Mouse (Mus musculus): Measurements from ENCODE around the gene Lamtor5. TPM values are rescaled to one million over a fixed set of nuclear protein-coding genes. Genes with fewer than 3 reads are reported as not detected.
A peak's percentile ranks its signal among the peaks of the same experiment; 100 is the strongest.

Lamtor5 gene
- 160 and 167 TPM in 2 replicates for polyA plus RNA-seq (2016; fragmentation: Nextera tagmentation; extraction: Ambion mirVana)

DNA sequence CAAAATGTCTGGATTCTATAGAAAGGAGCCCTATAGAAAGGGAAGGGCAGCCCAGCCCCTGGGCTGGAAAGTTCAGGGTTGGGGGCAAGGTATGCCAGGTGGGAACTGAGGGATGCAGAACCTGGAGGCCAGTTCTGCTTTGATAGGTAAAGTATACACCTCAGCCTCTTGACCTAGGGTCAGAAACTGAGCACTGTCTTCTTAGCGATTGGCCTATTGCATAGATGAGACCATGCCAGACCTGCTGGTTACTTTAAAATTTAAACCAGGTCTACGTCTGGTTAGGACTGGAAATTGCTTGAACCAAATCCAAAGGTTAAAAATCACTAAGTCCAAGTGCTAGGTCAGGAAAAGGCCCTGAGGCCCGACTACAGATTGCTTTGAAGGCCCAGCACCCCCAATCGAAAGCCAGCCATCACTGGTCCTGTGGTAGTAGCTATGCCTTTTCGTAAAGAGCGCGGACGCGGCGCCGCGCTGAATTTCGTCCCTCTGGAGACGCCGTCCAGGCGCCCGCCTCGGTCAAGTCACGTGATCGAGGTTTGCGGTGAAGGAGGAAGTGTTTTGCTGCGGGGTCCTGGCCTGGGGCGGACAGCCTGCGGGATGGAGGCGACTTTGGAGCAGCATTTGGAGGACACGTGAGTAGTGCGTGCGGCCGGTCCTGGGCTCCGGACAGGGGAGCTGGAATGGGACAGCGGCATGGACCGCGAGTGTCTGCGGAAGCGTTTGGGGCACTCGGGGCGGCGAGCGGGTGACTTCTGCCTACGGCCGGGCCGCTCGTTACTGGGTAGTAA is at the start of gene Lamtor5:
Gene Lamtor5, plus strand, starts transcription at position 380 of the 791 bp plus-strand sequence.
- Histone ChIP-seq H3K9ac (replicated peaks) (peak within 1 kb of the TSS; percentile 75), H3K27ac (replicated peaks) (no peak within 1 kb of the TSS), H3K27me3 (no peaks in the 10 kb centered on the region), H3K4me2 (replicated peaks) (peak within 1 kb of the TSS; percentile 74), H3K4me1 (peaks cover 12% of the 10 kb centered on the region), H3K4me3 (peak within 1 kb of the TSS; percentile 87), H3K9me3 (0 out of 2 replicates have a peak, but pooled peaks cover 2% of the 10 kb centered on the region), H3K36me3 (peaks cover 16% of the 10 kb centered on the region)
- peak; percentile 92 for ATAC-seq (ENCODE audit: low FRiP score, low read depth)
- 4% methylated on average over 43 of the region's 43 CpGs for WGBS

DNA sequence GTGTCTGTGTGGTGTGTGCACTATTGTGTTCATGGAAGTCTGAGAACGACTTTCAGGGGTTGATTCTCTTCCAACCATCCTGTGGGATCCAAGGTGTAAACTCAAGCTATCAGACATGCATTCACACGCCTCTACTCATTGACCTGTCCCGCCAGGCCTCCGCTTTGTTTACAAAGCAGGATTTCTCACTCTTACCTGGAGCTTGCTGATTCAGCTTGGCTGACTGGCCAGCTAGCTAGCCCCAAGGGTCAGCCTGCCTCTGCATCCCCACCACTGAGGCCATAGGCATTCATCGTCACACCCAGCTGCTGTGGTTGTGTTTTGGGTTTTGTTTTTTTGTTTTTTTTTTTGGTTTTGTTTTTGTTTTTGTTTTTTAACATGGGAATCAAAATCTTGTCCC is 49.4 kb upstream of the Lamtor5 start:
- ATAC-seq (ENCODE audit: low FRiP score, low read depth), result no peak
- Histone ChIP-seq H3K36me3 (no peaks in the 10 kb centered on the region), H3K27ac (replicated peaks) (no peak overlapping the region), H3K4me3 (no peak overlapping the region), H3K9me3 (0 out of 2 replicates have a peak, but pooled peaks cover 2% of the 10 kb centered on the region), H3K9ac (replicated peaks) (no peak overlapping the region), H3K27me3 (peaks cover 5% of the 10 kb centered on the region; the same call in 1 of the 2 replicates), H3K4me2 (replicated peaks) (no peak overlapping the region), H3K4me1 (no peaks in the 10 kb centered on the region)
- 78% methylated on average over 5 of the region's 5 CpGs for WGBS

GRCm38 (mm10) chr3:107229822-107230221 is 48.8 kb upstream of the Lamtor5 start:
- Histone ChIP-seq H3K36me3 (no peaks in the 10 kb centered on the region), H3K4me3 (no peak overlapping the region), H3K27me3 (peaks cover 5% of the 10 kb centered on the region; the same call in 1 of the 2 replicates), H3K27ac (replicated peaks) (no peak overlapping the region), H3K9me3 (no peaks in the 10 kb centered on the region), H3K9ac (replicated peaks) (no peak overlapping the region), H3K4me1 (no peaks in the 10 kb centered on the region), H3K4me2 (replicated peaks) (no peak overlapping the region)
- WGBS, result 83% methylated on average over 5 of the region's 5 CpGs
- ATAC-seq (ENCODE audit: low FRiP score, low read depth), result no peak

GRCm38 (mm10) chr3:107230527-107230926 is 48.1 kb upstream of the Lamtor5 start, which contains the start of gene A630076J17Rik:
TSS of gene A630076J17Rik (plus strand) at chr3:107230614.
- no peaks in the 10 kb centered on the region for H3K36me3 ChIP-seq
- H3K4me2 ChIP-seq (replicated peaks), result no peak within 1 kb of the TSS
- WGBS, result 56% methylated on average over 1 of the region's 1 CpGs
- H3K9ac ChIP-seq (replicated peaks), result no peak within 1 kb of the TSS
- no peak within 1 kb of the TSS for H3K27ac ChIP-seq (replicated peaks)
- ATAC-seq (ENCODE audit: low FRiP score, low read depth), result no peak
- no peaks in the 10 kb centered on the region for H3K9me3 ChIP-seq
- H3K27me3 ChIP-seq, result peaks cover 5% of the 10 kb centered on the region; the same call in 1 of the 2 replicates
- no peak within 1 kb of the TSS for H3K4me3 ChIP-seq
- no peaks in the 10 kb centered on the region for H3K4me1 ChIP-seq

- Histone ChIP-seq H3K9ac (replicated peaks) (no peak overlapping the region), H3K36me3 (no peaks in the 10 kb centered on the region), H3K9me3 (no peaks in the 10 kb centered on the region), H3K4me2 (replicated peaks) (no peak overlapping the region), H3K4me3 (no peak overlapping the region), H3K27me3 (peaks cover 5% of the 10 kb centered on the region; the same call in 1 of the 2 replicates), H3K4me1 (no peaks in the 10 kb centered on the region), H3K27ac (replicated peaks) (no peak overlapping the region)
- WGBS, result 68% methylated on average over 4 of the region's 4 CpGs
- ATAC-seq (ENCODE audit: low FRiP score, low read depth), result no peak
Observed at GRCm38 (mm10) chr3:107231202-107231601, 47.5 kb upstream of the Lamtor5 start.

DNA sequence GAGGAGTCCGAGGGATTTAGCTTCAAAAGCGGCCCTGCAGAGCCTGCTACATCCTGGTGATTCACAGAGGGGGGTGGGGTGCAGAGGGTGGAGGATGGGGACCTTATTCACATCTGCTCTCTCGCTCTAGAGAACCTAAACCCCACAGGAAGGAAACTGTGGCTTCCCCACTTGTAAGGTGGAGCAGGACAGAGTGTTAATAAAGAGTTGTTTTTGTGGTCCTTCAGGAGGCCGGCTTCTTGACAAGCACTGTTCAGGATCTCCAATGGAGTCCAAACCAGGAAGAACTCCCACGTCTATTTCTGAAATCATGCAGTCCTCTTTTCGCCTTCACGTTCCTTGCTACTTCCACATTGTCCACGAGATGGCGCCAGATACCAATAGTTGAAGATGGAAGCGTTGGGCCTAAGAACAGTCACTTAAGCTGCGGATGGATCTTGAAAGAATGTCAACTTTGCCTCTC is 45.3 kb upstream of the Lamtor5 start:
- Histone ChIP-seq H3K9ac (replicated peaks) (0 out of 2 replicates have a peak overlapping the region, but pooled peaks have one; percentile 15), H3K4me2 (replicated peaks) (0 out of 2 replicates have a peak overlapping the region, but pooled peaks have one; percentile 24), H3K27ac (replicated peaks) (no peak overlapping the region), H3K9me3 (no peaks in the 10 kb centered on the region), H3K4me3 (no peak overlapping the region), H3K36me3 (no peaks in the 10 kb centered on the region), H3K4me1 (no peaks in the 10 kb centered on the region), H3K27me3 (peaks cover 5% of the 10 kb centered on the region; the same call in 1 of the 2 replicates)
- 4% methylated on average over 11 of the region's 11 CpGs for WGBS
- ATAC-seq (ENCODE audit: low FRiP score, low read depth), result peak; percentile 57; the same call in 1 of the 2 replicates

GRCm38 (mm10) chr3:107233945-107234344 is 44.7 kb upstream of the Lamtor5 start:
- WGBS, result 24% methylated on average over 2 of the region's 2 CpGs

GRCm38 (mm10) chr3:107238051-107238450 is 40.6 kb upstream of the Lamtor5 start:
- no peak overlapping the region for H3K4me2 ChIP-seq (replicated peaks)
- H3K27me3 ChIP-seq, result peaks cover 6% of the 10 kb centered on the region
- no peaks in the 10 kb centered on the region for H3K9me3 ChIP-seq
- H3K9ac ChIP-seq (replicated peaks), result no peak overlapping the region
- ATAC-seq (ENCODE audit: low FRiP score, low read depth), result no peak
- H3K4me3 ChIP-seq, result no peak overlapping the region
- H3K4me1 ChIP-seq, result peaks cover 9% of the 10 kb centered on the region; the same call in 1 of the 2 replicates
- 52% methylated on average over 2 of the region's 2 CpGs for WGBS
- H3K27ac ChIP-seq (replicated peaks), result no peak overlapping the region
- no peaks in the 10 kb centered on the region for H3K36me3 ChIP-seq

More at GRCm38 (mm10) chr3:107233945-107234344, 44.7 kb upstream of the Lamtor5 start:
- H3K27me3 ChIP-seq, result peaks cover 5% of the 10 kb centered on the region; the same call in 1 of the 2 replicates
- H3K4me2 ChIP-seq (replicated peaks), result no peak overlapping the region
- no peak overlapping the region for H3K4me3 ChIP-seq
- H3K9ac ChIP-seq (replicated peaks), result no peak overlapping the region
- H3K36me3 ChIP-seq, result no peaks in the 10 kb centered on the region
- no peak; the same call in 1 of the 2 replicates for ATAC-seq (ENCODE audit: low FRiP score, low read depth)
- no peaks in the 10 kb centered on the region for H3K9me3 ChIP-seq
- H3K27ac ChIP-seq (replicated peaks), result no peak overlapping the region
- H3K4me1 ChIP-seq, result no peaks in the 10 kb centered on the region

DNA sequence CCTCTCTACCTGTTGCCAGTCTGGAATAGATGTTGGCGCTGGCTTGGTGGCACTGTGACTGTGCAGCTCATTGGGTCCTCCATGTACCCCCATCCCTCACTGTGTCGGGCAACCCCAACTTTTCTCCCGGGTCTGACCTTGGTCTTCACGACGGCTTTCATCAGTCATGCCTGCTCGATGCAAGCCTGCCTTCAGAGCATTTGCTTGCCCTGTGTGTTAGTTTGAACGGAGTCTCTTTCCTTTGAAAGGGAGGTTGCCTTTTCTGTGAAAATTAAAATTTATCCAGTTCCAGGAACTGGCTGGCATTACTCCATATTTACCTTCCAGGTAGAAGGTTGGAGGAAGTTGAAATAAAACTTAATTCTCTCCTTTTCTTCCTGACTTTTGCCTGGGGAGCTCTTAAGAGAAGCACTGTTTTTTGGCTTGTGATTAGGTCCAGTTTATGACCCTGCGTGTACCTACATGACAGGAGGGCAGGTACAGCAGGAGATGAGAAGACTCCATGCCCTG is 40.1 kb upstream of the Lamtor5 start:
- 88% methylated on average over 8 of the region's 8 CpGs for WGBS

DNA sequence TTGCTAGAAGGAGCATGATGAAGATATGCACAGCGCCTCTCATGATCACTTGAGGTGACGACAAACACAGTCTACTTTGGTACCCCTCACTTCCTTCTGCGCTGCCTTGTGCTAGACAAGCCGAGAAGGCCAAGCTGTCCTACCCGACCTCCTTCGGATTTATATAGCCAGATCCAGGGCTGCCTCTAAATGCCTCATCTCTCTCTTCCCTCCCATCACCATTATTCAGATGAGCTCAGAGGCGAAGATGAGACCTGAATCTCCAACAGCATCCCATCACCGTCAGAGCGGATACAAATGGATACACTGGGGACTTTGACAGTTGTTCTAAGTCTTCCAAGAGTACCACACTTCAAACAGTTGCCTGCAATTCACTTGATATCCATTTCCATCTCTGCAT is 39.1 kb upstream of the Lamtor5 start, which contains the start of gene Prok1:
Gene Prok1, minus strand, starts transcription at position 101 of the 400 bp plus-strand sequence.
- no peaks in the 10 kb centered on the region for H3K36me3 ChIP-seq
- H3K9me3 ChIP-seq, result no peaks in the 10 kb centered on the region
- H3K4me1 ChIP-seq, result peaks cover 9% of the 10 kb centered on the region; the same call in 1 of the 2 replicates
- no peak within 1 kb of the TSS for H3K4me3 ChIP-seq
- ATAC-seq (ENCODE audit: low FRiP score, low read depth), result no peak
- no peak within 1 kb of the TSS for H3K9ac ChIP-seq (replicated peaks)
- H3K27me3 ChIP-seq, result peaks cover 5% of the 10 kb centered on the region; the same call in 1 of the 2 replicates
- WGBS, result 85% methylated on average over 9 of the region's 9 CpGs
- no peak within 1 kb of the TSS for H3K27ac ChIP-seq (replicated peaks)
- H3K4me2 ChIP-seq (replicated peaks), result no peak within 1 kb of the TSS

More for the DNA sequence above, 40.1 kb upstream of the Lamtor5 start:
- no peak overlapping the region for H3K4me3 ChIP-seq
- H3K36me3 ChIP-seq, result no peaks in the 10 kb centered on the region
- H3K4me2 ChIP-seq (replicated peaks), result no peak overlapping the region
- peaks cover 5% of the 10 kb centered on the region; the same call in 1 of the 2 replicates for H3K27me3 ChIP-seq
- H3K4me1 ChIP-seq, result peaks cover 9% of the 10 kb centered on the region; the same call in 1 of the 2 replicates
- H3K27ac ChIP-seq (replicated peaks), result no peak overlapping the region
- H3K9me3 ChIP-seq, result no peaks in the 10 kb centered on the region
- H3K9ac ChIP-seq (replicated peaks), result no peak overlapping the region
- no peak for ATAC-seq (ENCODE audit: low FRiP score, low read depth)

- 35% methylated on average over 14 of the region's 14 CpGs for WGBS
- no peak overlapping the region for H3K4me3 ChIP-seq
- peaks cover 9% of the 10 kb centered on the region; the same call in 1 of the 2 replicates for H3K4me1 ChIP-seq
- no peaks in the 10 kb centered on the region for H3K9me3 ChIP-seq
- no peak overlapping the region for H3K4me2 ChIP-seq (replicated peaks)
- H3K27me3 ChIP-seq, result peaks cover 5% of the 10 kb centered on the region; the same call in 1 of the 2 replicates
- ATAC-seq (ENCODE audit: low FRiP score, low read depth), result no peak
- no peak overlapping the region for H3K9ac ChIP-seq (replicated peaks)
- H3K27ac ChIP-seq (replicated peaks), result no peak overlapping the region
- H3K36me3 ChIP-seq, result no peaks in the 10 kb centered on the region
Observed at GRCm38 (mm10) chr3:107241389-107242094, 37.1 kb upstream of the Lamtor5 start.

Data from midbrain, embryonic 12.5 days (tissue).